Mouse (Mus musculus): ENCODE measurements at regions not wholly inside any gene's neighbourhood (a gene's known extent, or its start where the extent isn't known, plus 50 kb on each side); places are given as distances from the start of the nearest gene placed in this dataset.
A peak's percentile ranks its signal among the peaks of the same experiment; 100 is the strongest.

- Histone ChIP-seq H3K4me3 (no peak overlapping the region), H3K9ac (no peak overlapping the region), H3K36me3 (replicated peaks) (no peaks in the 10 kb centered on the region), H3K9me3 (no peaks in the 10 kb centered on the region), H3K27me3 (replicated peaks) (peaks cover 37% of the 10 kb centered on the region), H3K27ac (no peak overlapping the region), H3K4me2 (no peak overlapping the region), H3K4me1 (no peaks in the 10 kb centered on the region)
- ATAC-seq (replicated peaks) = no peak
- 50% methylated on average over 10 of the region's 10 CpGs for WGBS
Observed at GRCm38 (mm10) chr12:56472856-56473647, 63.7 kb downstream of the Nkx2-1 start.

- Histone ChIP-seq H3K27me3 (replicated peaks) (peaks cover 43% of the 10 kb centered on the region), H3K4me1 (no peaks in the 10 kb centered on the region), H3K9me3 (no peaks in the 10 kb centered on the region), H3K27ac (no peak overlapping the region), H3K9ac (no peak overlapping the region), H3K36me3 (replicated peaks) (no peaks in the 10 kb centered on the region), H3K4me3 (no peak overlapping the region), H3K4me2 (no peak overlapping the region)
- 56% methylated on average over 10 of the region's 10 CpGs for WGBS
- ATAC-seq (replicated peaks) = no peak
Observed at GRCm38 (mm10) chr12:56470932-56471500, 65.7 kb downstream of the Nkx2-1 start.

- peaks cover 81% of the 10 kb centered on the region for H3K27me3 ChIP-seq (replicated peaks)
- no peak overlapping the region for H3K27ac ChIP-seq
- ATAC-seq (replicated peaks) = peak; percentile 69; the same call in 1 of the 2 replicates
- peaks cover 12% of the 10 kb centered on the region for H3K4me1 ChIP-seq
- WGBS = 2% methylated on average over 10 of the region's 10 CpGs
- H3K4me2 ChIP-seq = peak overlapping the region; percentile 33
- no peaks in the 10 kb centered on the region for H3K36me3 ChIP-seq (replicated peaks)
- H3K9ac ChIP-seq = no peak overlapping the region
- no peak overlapping the region for H3K4me3 ChIP-seq
- no peaks in the 10 kb centered on the region for H3K9me3 ChIP-seq
Observed at GRCm38 (mm10) chr12:56459508-56460119, 77.1 kb downstream of the Nkx2-1 start.

GRCm38 (mm10) chr12:56458665-56459507, 77.8 kb downstream of the Nkx2-1 start:
- WGBS = 4% methylated on average over 16 of the region's 16 CpGs
- Histone ChIP-seq H3K9me3 (no peaks in the 10 kb centered on the region), H3K4me2 (peak overlapping the region; percentile 33), H3K9ac (no peak overlapping the region), H3K4me1 (peaks cover 12% of the 10 kb centered on the region), H3K36me3 (replicated peaks) (no peaks in the 10 kb centered on the region), H3K27me3 (replicated peaks) (peaks cover 78% of the 10 kb centered on the region), H3K4me3 (no peak overlapping the region), H3K27ac (no peak overlapping the region)
- peak; percentile 72 for ATAC-seq (replicated peaks)

GRCm38 (mm10) chr12:56457951-56458350, 78.8 kb downstream of the Nkx2-1 start:
- 28% methylated on average over 5 of the region's 5 CpGs for WGBS
- Histone ChIP-seq H3K9me3 (no peaks in the 10 kb centered on the region), H3K4me2 (no peak overlapping the region)

GRCm38 (mm10) chr12:56457356-56457755, 79.4 kb downstream of the Nkx2-1 start:
- ATAC-seq (replicated peaks) = no peak
- H3K4me1 ChIP-seq = peaks cover 12% of the 10 kb centered on the region
- H3K9ac ChIP-seq = no peak overlapping the region
- H3K27ac ChIP-seq = no peak overlapping the region
- peaks cover 4% of the 10 kb centered on the region; the same call in 1 of the 2 replicates for H3K9me3 ChIP-seq
- 7% methylated on average over 2 of the region's 2 CpGs for WGBS
- H3K4me3 ChIP-seq = no peak overlapping the region
- H3K36me3 ChIP-seq (replicated peaks) = no peaks in the 10 kb centered on the region
- peaks cover 79% of the 10 kb centered on the region for H3K27me3 ChIP-seq (replicated peaks)
- no peak overlapping the region for H3K4me2 ChIP-seq

More at GRCm38 (mm10) chr12:56457951-56458350, 78.8 kb downstream of the Nkx2-1 start:
- no peak overlapping the region for H3K9ac ChIP-seq
- ATAC-seq (replicated peaks) = no peak
- H3K4me3 ChIP-seq = no peak overlapping the region
- peaks cover 80% of the 10 kb centered on the region for H3K27me3 ChIP-seq (replicated peaks)
- H3K27ac ChIP-seq = no peak overlapping the region
- H3K36me3 ChIP-seq (replicated peaks) = no peaks in the 10 kb centered on the region
- peaks cover 12% of the 10 kb centered on the region for H3K4me1 ChIP-seq

GRCm38 (mm10) chr12:56450261-56450660, 86.4 kb downstream of the Nkx2-1 start:
- ATAC-seq (replicated peaks) = no peak
- Histone ChIP-seq H3K36me3 (replicated peaks) (no peaks in the 10 kb centered on the region), H3K27ac (no peak overlapping the region), H3K4me3 (no peak overlapping the region), H3K27me3 (replicated peaks) (peaks cover 63% of the 10 kb centered on the region), H3K9ac (no peak overlapping the region), H3K9me3 (peaks cover 4% of the 10 kb centered on the region; the same call in 1 of the 2 replicates), H3K4me1 (no peaks in the 10 kb centered on the region), H3K4me2 (no peak overlapping the region)
- 87% methylated on average over 2 of the region's 2 CpGs for WGBS

GRCm38 (mm10) chr12:56448786-56449564, 87.7 kb downstream of the Nkx2-1 start:
- Histone ChIP-seq H3K9me3 (peaks cover 4% of the 10 kb centered on the region; the same call in 1 of the 2 replicates), H3K36me3 (replicated peaks) (no peaks in the 10 kb centered on the region), H3K9ac (no peak overlapping the region), H3K4me1 (no peaks in the 10 kb centered on the region), H3K27ac (no peak overlapping the region), H3K27me3 (replicated peaks) (peaks cover 61% of the 10 kb centered on the region), H3K4me3 (no peak overlapping the region), H3K4me2 (no peak overlapping the region)
- WGBS = 81% methylated on average over 12 of the region's 12 CpGs
- no peak for ATAC-seq (replicated peaks)

GRCm38 (mm10) chr12:56441166-56441817, 95.4 kb downstream of the Nkx2-1 start:
- Histone ChIP-seq H3K27me3 (replicated peaks) (peaks cover 18% of the 10 kb centered on the region), H3K4me1 (no peaks in the 10 kb centered on the region), H3K4me3 (no peak overlapping the region), H3K9me3 (no peaks in the 10 kb centered on the region), H3K27ac (no peak overlapping the region), H3K4me2 (no peak overlapping the region), H3K9ac (no peak overlapping the region), H3K36me3 (replicated peaks) (no peaks in the 10 kb centered on the region)
- 53% methylated on average over 8 of the region's 8 CpGs for WGBS
- peak; percentile 45; the same call in 1 of the 2 replicates for ATAC-seq (replicated peaks)

GRCm38 (mm10) chr12:56440068-56440847, 94.6 kb upstream of the Mbip start:
- no peak for ATAC-seq (replicated peaks)
- no peaks in the 10 kb centered on the region for H3K9me3 ChIP-seq
- no peaks in the 10 kb centered on the region for H3K36me3 ChIP-seq (replicated peaks)
- H3K27ac ChIP-seq = no peak overlapping the region
- no peaks in the 10 kb centered on the region for H3K4me1 ChIP-seq
- no peak overlapping the region for H3K9ac ChIP-seq
- WGBS = 35% methylated on average over 12 of the region's 12 CpGs
- peaks cover 11% of the 10 kb centered on the region for H3K27me3 ChIP-seq (replicated peaks)
- H3K4me2 ChIP-seq = no peak overlapping the region
- H3K4me3 ChIP-seq = no peak overlapping the region

All from midbrain, embryonic 15.5 days (tissue).